Mouse (Mus musculus) C2C12 (cell line): Measurements from ENCODE around the gene Lgi1. TPM values are rescaled to one million over a fixed set of nuclear protein-coding genes. Genes with fewer than 3 reads are reported as not detected.

Source experiments
- H3K27me3 ChIP-seq: one replicate; pipeline ENCODE4 v1.6.1; 2011; ENCODE audit not compliant: control insufficient read depth, insufficient read depth, insufficient read length
- H3K36me3 ChIP-seq: one replicate; pipeline ENCODE4 v1.6.1; 2011; ENCODE audit not compliant: control insufficient read depth, insufficient read depth
- H3K4me3 ChIP-seq: one replicate; pipeline ENCODE4 v1.5.1; 2011; ENCODE audit warnings: mild to moderate bottlenecking, control low read depth; ENCODE audit not compliant: poor library complexity, insufficient read depth, severe bottlenecking
- H3K79me2 ChIP-seq: one replicate; pipeline ENCODE4 v1.6.1; 2011; ENCODE audit not compliant: control insufficient read depth, insufficient read depth
- H3K79me3 ChIP-seq: one replicate; pipeline ENCODE4 v1.6.1; 2011; ENCODE audit warnings: low read depth, control low read depth
- H3ac ChIP-seq: one replicate; pipeline ENCODE3; 2011; ENCODE audit warnings: low read depth; ENCODE audit not compliant: control insufficient read depth, insufficient read length
- CEBPB ChIP-seq: IDR thresholded peaks from one replicate; pipeline ENCODE4 v1.6.1; 2011; ENCODE audit warnings: low read depth, mild to moderate bottlenecking, control low read depth, moderate library complexity
- CTCF ChIP-seq: IDR thresholded peaks from one replicate; pipeline ENCODE4 v1.5.1; 2011; ENCODE audit not compliant: control insufficient read depth, insufficient read depth, insufficient read length
- FOSL1 ChIP-seq: IDR thresholded peaks from one replicate; pipeline ENCODE4 v1.8.0; 2011; ENCODE audit warnings: mild to moderate bottlenecking, low read length; ENCODE audit not compliant: poor library complexity, insufficient read depth, severe bottlenecking
- MAX ChIP-seq: IDR thresholded peaks from one replicate; pipeline ENCODE4 v1.6.1; 2011; ENCODE audit warnings: mild to moderate bottlenecking, control low read depth
- MYOD1 ChIP-seq: IDR thresholded peaks from one replicate; pipeline ENCODE4 v1.6.1; 2011; ENCODE audit warnings: low read depth; ENCODE audit not compliant: control insufficient read depth, insufficient read length
- MYOG ChIP-seq: IDR thresholded peaks from one replicate; pipeline ENCODE4 v1.6.1; 2011; ENCODE audit not compliant: control insufficient read depth, insufficient read length; ENCODE audit errors: extremely low read depth
- USF1 ChIP-seq: IDR thresholded peaks from one replicate; pipeline ENCODE4 v1.6.1; 2011; ENCODE audit warnings: low read depth, mild to moderate bottlenecking, control low read depth, moderate library complexity
- polyA plus RNA-seq: library from polyadenylated mRNA; unstranded; fragments of >200 nt; fragmentation: generic; extraction: Trizol; gene quantifications from one replicate; pipeline ENCODE4 v1.2.1, GENCODE M21; 2012; ENCODE audit warnings: missing spikeins

Lgi1 gene
- polyA plus RNA-seq, 1 experiment, result not detected

DNA sequence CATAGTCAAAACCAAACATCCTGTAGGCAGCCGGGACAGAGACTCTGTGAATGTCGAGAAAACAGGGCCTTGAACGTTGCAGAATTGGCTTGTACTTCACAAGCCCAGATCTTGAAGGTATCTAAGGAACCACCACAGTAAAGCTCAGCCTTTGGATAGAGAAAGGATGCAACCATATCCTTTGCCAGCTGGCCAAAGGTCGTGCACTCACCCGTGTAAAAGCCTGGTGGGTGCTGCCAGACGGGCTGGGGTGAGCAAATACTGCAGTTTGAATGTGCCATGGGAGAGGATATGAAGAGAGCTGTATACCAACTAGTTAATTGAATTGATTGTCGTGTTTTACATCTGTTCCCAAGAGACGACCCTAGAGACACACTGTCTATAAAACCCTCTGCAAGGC, 32.2 kb upstream of the Lgi1 start:
- no peaks in the 10 kb centered on the region for H3K79me2 ChIP-seq
- H3K4me3 ChIP-seq, result no peak overlapping the region
- H3K36me3 ChIP-seq, result no peaks in the 10 kb centered on the region
- no peak overlapping the region for H3ac ChIP-seq
- TF ChIP-seq MYOD1 (no peak), FOSL1 (no peak), CTCF (no peak), MYOG (no peak), MAX (no peak), USF1 (no peak), CEBPB (no peak)
- peaks cover 4% of the 10 kb centered on the region for H3K27me3 ChIP-seq
- H3K79me3 ChIP-seq, result no peaks in the 10 kb centered on the region

GRCm38 (mm10) chr19:38232516-38232915, 31.8 kb upstream of the Lgi1 start:
- Histone ChIP-seq H3K79me3 (no peaks in the 10 kb centered on the region), H3K36me3 (no peaks in the 10 kb centered on the region), H3K79me2 (no peaks in the 10 kb centered on the region), H3K4me3 (no peak overlapping the region), H3K27me3 (peaks cover 4% of the 10 kb centered on the region), H3ac (no peak overlapping the region)
- no peak for TF ChIP-seq CEBPB
- TF ChIP-seq USF1, result no peak
- no peak for TF ChIP-seq CTCF
- no peak for TF ChIP-seq MYOG
- TF ChIP-seq FOSL1, result no peak
- no peak for TF ChIP-seq MYOD1

DNA sequence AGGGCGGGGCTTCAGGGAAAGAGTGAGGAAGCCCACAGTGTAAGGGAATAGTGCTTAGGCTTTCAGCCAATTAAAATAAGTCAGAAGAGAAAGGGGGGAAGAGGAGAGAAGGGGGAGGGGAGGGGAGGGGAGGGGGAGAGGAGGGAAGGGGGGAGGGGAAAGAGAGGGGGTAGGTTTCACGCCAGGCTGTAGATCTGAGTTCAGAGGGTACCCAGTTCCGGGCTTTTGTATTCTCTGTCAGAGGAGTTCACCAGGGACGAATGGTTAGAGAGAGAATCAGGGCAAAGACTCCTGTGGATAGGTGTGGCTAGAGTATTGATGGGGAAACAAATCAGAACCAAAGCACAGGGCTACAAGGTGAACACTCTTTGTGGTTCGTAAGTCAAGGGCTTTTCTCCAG, 27.8 kb upstream of the Lgi1 start:
- Histone ChIP-seq H3K79me2 (no peaks in the 10 kb centered on the region), H3K36me3 (no peaks in the 10 kb centered on the region)

DNA sequence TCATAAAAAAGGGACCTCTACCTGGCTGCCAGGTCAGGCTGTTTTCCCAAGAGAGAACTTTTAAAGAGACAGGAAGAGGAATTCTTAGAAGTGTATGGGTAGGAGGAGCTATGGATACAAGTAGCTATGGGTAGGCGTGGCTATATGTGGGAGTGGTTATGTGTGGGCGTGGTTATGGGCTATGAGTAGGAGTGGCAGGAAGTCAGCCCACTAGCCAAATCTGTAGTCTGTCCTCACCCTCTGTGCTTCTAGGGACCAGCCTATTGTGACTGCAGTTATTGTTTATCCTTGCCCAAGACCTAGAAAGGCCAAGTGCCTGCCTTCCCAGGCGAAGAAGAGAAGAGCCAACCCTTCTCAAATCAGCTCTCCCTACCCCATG, 26.5 kb upstream of the Lgi1 start:
- no peak overlapping the region for H3ac ChIP-seq
- TF ChIP-seq FOSL1 (no peak), CEBPB (no peak), MYOD1 (no peak), CTCF (no peak), MYOG (no peak), USF1 (no peak), MAX (no peak)
- H3K36me3 ChIP-seq, result no peaks in the 10 kb centered on the region
- H3K4me3 ChIP-seq, result no peak overlapping the region
- H3K79me2 ChIP-seq, result no peaks in the 10 kb centered on the region
- no peaks in the 10 kb centered on the region for H3K79me3 ChIP-seq
- H3K27me3 ChIP-seq, result peaks cover 13% of the 10 kb centered on the region

More for the DNA sequence above, 27.8 kb upstream of the Lgi1 start:
- H3K4me3 ChIP-seq, result no peak overlapping the region
- H3ac ChIP-seq, result no peak overlapping the region
- no peaks in the 10 kb centered on the region for H3K79me3 ChIP-seq
- TF ChIP-seq MYOD1, result no peak
- TF ChIP-seq USF1, result no peak
- TF ChIP-seq FOSL1, result no peak
- TF ChIP-seq CEBPB, result no peak
- no peak for TF ChIP-seq CTCF
- no peak for TF ChIP-seq MAX
- TF ChIP-seq MYOG, result no peak
- H3K27me3 ChIP-seq, result peaks cover 13% of the 10 kb centered on the region

DNA sequence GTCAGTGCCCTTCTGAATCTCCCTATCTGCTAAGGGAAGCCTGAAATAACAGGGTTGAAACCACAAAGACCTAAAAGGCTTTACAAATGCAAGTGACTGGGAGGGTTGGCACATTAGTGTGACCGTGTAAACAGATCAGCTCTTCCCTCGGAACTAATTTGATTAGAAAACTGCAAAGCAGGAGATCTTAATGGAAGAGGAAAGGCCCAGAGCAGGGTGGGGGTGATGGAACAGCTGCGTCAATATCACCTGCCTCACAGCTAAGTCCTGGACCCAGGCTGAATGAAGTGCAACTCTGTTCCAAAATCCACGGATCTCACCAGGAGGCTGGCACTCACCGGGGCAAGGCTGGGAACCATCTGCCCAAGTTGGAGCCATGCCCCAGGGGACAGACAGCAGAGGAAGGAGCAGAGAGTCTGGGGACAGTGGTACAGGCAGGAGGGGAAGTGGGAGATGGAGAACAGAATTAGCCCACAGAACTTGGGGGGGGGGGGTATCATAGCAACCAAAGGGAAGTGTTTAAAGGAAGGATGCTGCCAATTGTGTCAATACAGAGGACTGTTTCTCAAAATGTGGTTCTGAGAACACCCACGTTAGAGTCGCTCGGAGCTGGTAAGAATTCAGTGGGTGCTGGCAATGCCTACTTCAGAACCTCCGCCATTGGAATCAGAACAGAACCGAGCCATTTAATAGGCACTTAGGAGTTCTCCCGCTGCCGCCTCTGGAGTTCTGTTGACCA, 26.0 kb upstream of the Lgi1 start:
- no peak overlapping the region for H3K4me3 ChIP-seq
- peaks cover 13% of the 10 kb centered on the region for H3K27me3 ChIP-seq
- H3K79me3 ChIP-seq, result no peaks in the 10 kb centered on the region
- no peak overlapping the region for H3ac ChIP-seq
- no peak for TF ChIP-seq CEBPB
- TF ChIP-seq FOSL1, result no peak
- H3K79me2 ChIP-seq, result no peaks in the 10 kb centered on the region
- H3K36me3 ChIP-seq, result no peaks in the 10 kb centered on the region

- H3K4me3 ChIP-seq, result no peak overlapping the region
- TF ChIP-seq CEBPB (peak; percentile 85), MAX (no peak)
- no peaks in the 10 kb centered on the region for H3K79me3 ChIP-seq
- no peak overlapping the region for H3ac ChIP-seq
- H3K36me3 ChIP-seq, result no peaks in the 10 kb centered on the region
- peaks cover 16% of the 10 kb centered on the region for H3K27me3 ChIP-seq
- no peaks in the 10 kb centered on the region for H3K79me2 ChIP-seq
Measured at GRCm38 (mm10) chr19:38242314-38242852, 22.0 kb upstream of the Lgi1 start.
